Comparison of ENCODE assay signal across 8 mouse cellular contexts in genomic region chrX:17571271-17571620, GRCm38 (mm10). TPM values are rescaled to one million over a fixed set of nuclear protein-coding genes. Genes with fewer than 3 reads are reported as not detected.
DNase-seq lines count a peak whose midpoint lies in the region; ATAC-seq lines count a peak whose summit lies in the region.

No protein-coding gene starts in this region.

- 0 out of 2 replicates have a peak overlapping the region, but pooled peaks have one; percentile 50 for H3K9ac ChIP-seq in kidney, embryonic 15.5 days
- peak overlapping the region; percentile 71 for H3K9ac ChIP-seq in hindbrain, embryonic 13.5 days
- H3K9ac ChIP-seq in midbrain, embryonic 15.5 days: peak overlapping the region; percentile 55

- peak overlapping the region; percentile 51 for H3K4me2 ChIP-seq in kidney, embryonic 15.5 days
- H3K4me2 ChIP-seq in hindbrain, embryonic 13.5 days: peak overlapping the region; percentile 54
- peak overlapping the region; percentile 50 for H3K4me2 ChIP-seq in midbrain, embryonic 15.5 days

- no peaks in the 10 kb centered on the region for H3K4me1 ChIP-seq in kidney, embryonic 15.5 days
- H3K4me1 ChIP-seq in brown adipose tissue, adult 24 weeks (ENCODE audit: control insufficient read depth, insufficient read depth, insufficient read length, low read length): no peaks in the 10 kb centered on the region
- H3K4me1 ChIP-seq in hindbrain, embryonic 13.5 days (replicated peaks): no peaks in the 10 kb centered on the region; the same call in 1 of the 2 replicates
- peaks cover 3% of the 10 kb centered on the region; the same call in 1 of the 2 replicates for H3K4me1 ChIP-seq in midbrain, embryonic 15.5 days

- H3K27me3 ChIP-seq in kidney, embryonic 15.5 days: no peaks in the 10 kb centered on the region
- H3K27me3 ChIP-seq in hindbrain, embryonic 13.5 days: no peaks in the 10 kb centered on the region
- no peaks in the 10 kb centered on the region for H3K27me3 ChIP-seq in midbrain, embryonic 15.5 days (replicated peaks)

- WGBS in kidney, embryonic 15.5 days: 30% methylated on average over 10 of the region's 10 CpGs
- 21% methylated on average over 10 of the region's 10 CpGs for WGBS in hindbrain, embryonic 13.5 days
- 22% methylated on average over 10 of the region's 10 CpGs for WGBS in midbrain, embryonic 15.5 days

- ATAC-seq in kidney, embryonic 15.5 days (replicated peaks; ENCODE audit: low FRiP score): no peak
- ATAC-seq in hindbrain, embryonic 13.5 days (ENCODE audit: low FRiP score): no peak; the same call in 1 of the 2 replicates
- no peak for ATAC-seq in midbrain, embryonic 15.5 days (replicated peaks)

- no peaks in the 10 kb centered on the region for H3K9me3 ChIP-seq in kidney, embryonic 15.5 days (replicated peaks)
- H3K9me3 ChIP-seq in hindbrain, embryonic 13.5 days: no peaks in the 10 kb centered on the region
- no peaks in the 10 kb centered on the region for H3K9me3 ChIP-seq in midbrain, embryonic 15.5 days

- no peak for DNase-seq in kidney, adult 8-10 months
- DNase-seq in right cerebral cortex, postnatal 36 days (ENCODE audit: low spot score in 2 of 2): no peak
- DNase-seq in thymus, postnatal 14 days: no peak
- DNase-seq in Muller cell, postnatal 12 days (ENCODE audit: inconsistent ontology term): no peak

- H3K36me3 ChIP-seq in kidney, embryonic 15.5 days: 0 out of 2 replicates have a peak, but pooled peaks cover 3% of the 10 kb centered on the region
- H3K36me3 ChIP-seq in hindbrain, embryonic 13.5 days: no peaks in the 10 kb centered on the region
- no peaks in the 10 kb centered on the region for H3K36me3 ChIP-seq in midbrain, embryonic 15.5 days (replicated peaks)

- peak overlapping the region; percentile 55 for H3K4me3 ChIP-seq in kidney, embryonic 15.5 days (replicated peaks)
- H3K4me3 ChIP-seq in brown adipose tissue, adult 24 weeks (ENCODE audit: insufficient read depth, low read depth, low read length): peak overlapping the region; percentile 89
- H3K4me3 ChIP-seq in hindbrain, embryonic 13.5 days: peak overlapping the region; percentile 45
- H3K4me3 ChIP-seq in midbrain, embryonic 15.5 days: peak overlapping the region; percentile 49

- H3K27ac ChIP-seq in kidney, embryonic 15.5 days: peak overlapping the region; percentile 92
- H3K27ac ChIP-seq in brown adipose tissue, adult 24 weeks (replicated peaks; ENCODE audit: low read depth, low read length): peak overlapping the region; percentile 97
- H3K27ac ChIP-seq in hindbrain, embryonic 13.5 days: peak overlapping the region; percentile 93
- H3K27ac ChIP-seq in midbrain, embryonic 15.5 days: peak overlapping the region; percentile 91

RNA-seq across cellular contexts. Expression of gene Fundc1, which starts 0.9 kb away (rescaled TPM):
- polyA plus RNA-seq in kidney, embryonic 15.5 days (2015; fragmentation: Nextera tagmentation; extraction: Ambion mirVana): 57.7 and 63.0 TPM in 2 replicates
- 48.0 and 56.2 TPM in 2 replicates for polyA plus RNA-seq in brown adipose tissue, adult 24 weeks (2012; ENCODE audit: insufficient read depth, insufficient read length, missing spikeins)
- polyA plus RNA-seq in hindbrain, embryonic 13.5 days (2015; fragmentation: Nextera tagmentation; extraction: Ambion mirVana): 67.9 and 68.2 TPM in 2 replicates
- 58.9 and 59.8 TPM in 2 replicates for polyA plus RNA-seq in midbrain, embryonic 15.5 days (2015; fragmentation: Nextera tagmentation; extraction: Ambion mirVana)
